ENCODE assay signal across 9 mouse cellular contexts in the genomic region with DNA sequence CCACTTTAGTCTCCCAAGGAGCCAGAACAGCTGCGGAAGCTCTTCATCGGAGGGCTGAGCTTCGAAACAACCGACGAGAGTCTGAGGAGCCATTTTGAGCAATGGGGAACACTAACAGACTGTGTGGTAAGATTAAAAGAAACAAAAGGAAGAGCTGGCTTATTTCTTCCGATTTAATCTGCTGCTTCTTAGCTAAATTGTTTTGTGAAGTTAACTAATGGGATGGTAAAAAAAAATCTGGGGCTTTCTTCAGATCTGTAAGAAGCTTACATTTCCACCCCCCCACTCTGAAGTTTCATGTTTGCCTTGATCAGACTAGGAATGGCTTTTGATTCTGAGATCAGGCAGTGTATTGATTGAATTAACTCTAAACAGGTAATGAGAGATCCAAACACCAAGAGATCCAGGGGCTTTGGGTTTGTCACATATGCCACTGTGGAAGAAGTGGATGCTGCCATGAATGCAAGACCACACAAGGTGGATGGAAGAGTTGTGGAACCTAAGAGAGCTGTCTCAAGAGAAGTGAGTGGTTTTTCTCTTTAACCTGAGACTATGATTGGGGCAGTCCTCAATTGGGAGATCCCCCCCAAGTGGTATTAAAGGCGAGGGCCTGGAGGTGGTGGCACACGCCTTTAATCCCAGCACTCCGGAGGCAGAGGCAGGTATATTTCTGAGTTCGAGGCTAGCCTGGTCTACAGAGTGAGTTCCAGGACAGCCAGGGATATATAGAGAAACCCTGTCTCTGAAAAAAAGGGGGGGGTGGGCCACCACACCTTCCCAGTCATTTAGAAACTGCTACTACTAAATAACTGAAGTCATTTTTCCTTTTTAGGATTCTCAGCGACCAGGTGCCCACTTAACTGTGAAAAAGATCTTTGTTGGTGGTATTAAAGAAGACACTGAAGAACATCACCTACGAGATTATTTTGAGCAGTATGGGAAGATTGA. TPM values are rescaled to one million over a fixed set of nuclear protein-coding genes. Genes with fewer than 3 reads are reported as not detected.
DNase-seq lines count a peak whose midpoint lies in the region; ATAC-seq and TF ChIP-seq lines count a peak whose summit lies in the region.
"Not testable (repeated sequence)": the region's sequence is repeated elsewhere in the genome, so short reads cannot be mapped to it uniquely, and the experiment has no call there.
"Had no signal": no experiment of that assay in that cellular context is flagged by ENCODE, and none has a peak within 500 bp of the region (broad histone marks: within the 10 kb centered on the region; RNA-seq: fewer than 3 reads in every experiment).

No protein-coding gene starts in this region.

- not testable (repeated sequence) for TF ChIP-seq POLR2A in ES-Bruce4 (IDR thresholded peaks at IDR 0.05; ENCODE audit: insufficient read depth, low read length); testis, adult 2 months (IDR thresholded peaks at IDR 0.05; ENCODE audit: control insufficient read depth, low read depth, low read length)

- not testable (repeated sequence) for H3K27me3 ChIP-seq in ES-Bruce4 (ENCODE audit: control insufficient read depth, insufficient read depth, low read length, poor library complexity, severe bottlenecking); embryonic facial prominence, embryonic 10.5 days (replicated peaks; ENCODE audit: low read depth, poor library complexity, severe bottlenecking); forebrain, postnatal 0 days (ENCODE audit: insufficient read depth, low read length); hindbrain, embryonic 13.5 days; liver, postnatal 0 days (ENCODE audit: insufficient read depth, low read length); midbrain, postnatal 0 days (ENCODE audit: insufficient read depth, low read length); testis, adult 2 months (ENCODE audit: control insufficient read depth, insufficient read depth, low read length)

- DNase-seq in embryonic facial prominence, embryonic 10.5 days (ENCODE audit: low spot score); forebrain, postnatal 0 days; layer of hippocampus, adult 2 months (ENCODE audit: low spot score in 2 of 2); liver, postnatal 0 days; midbrain, postnatal 0 days (ENCODE audit: low spot score): not testable (repeated sequence)

- peak overlapping the region; percentile 94 for H3K4me3 ChIP-seq in ES-Bruce4 (ENCODE audit: low read depth, low read length)
- peak overlapping the region; percentile 81 for H3K4me3 ChIP-seq in embryonic facial prominence, embryonic 10.5 days
- peak overlapping the region; percentile 47 for H3K4me3 ChIP-seq in forebrain, postnatal 0 days (ENCODE audit: low read depth, low read length)
- peak overlapping the region; percentile 49 for H3K4me3 ChIP-seq in hindbrain, embryonic 13.5 days
- peak overlapping the region; percentile 94 for H3K4me3 ChIP-seq in layer of hippocampus, adult 2 months
- H3K4me3 ChIP-seq in liver, postnatal 0 days (ENCODE audit: low read depth, low read length) = peak overlapping the region; percentile 62
- H3K4me3 ChIP-seq in midbrain, postnatal 0 days (ENCODE audit: low read depth, low read length) = peak overlapping the region; percentile 65
- peak overlapping the region; percentile 99 for H3K4me3 ChIP-seq in testis, adult 2 months (ENCODE audit: control insufficient read depth, low read depth, low read length)

- TF ChIP-seq CTCF in ES-Bruce4 (IDR thresholded peaks at IDR 0.05; ENCODE audit: low read depth, low read length); forebrain, postnatal 0 days (IDR thresholded peaks at IDR 0.05; ENCODE audit: low read depth); layer of hippocampus, adult 2 months (conservative IDR thresholded peaks at IDR 0.05); liver, postnatal 0 days (IDR thresholded peaks at IDR 0.05; ENCODE audit: low read depth); midbrain, postnatal 0 days (IDR thresholded peaks at IDR 0.05); testis, adult 2 months (IDR thresholded peaks at IDR 0.05; ENCODE audit: control insufficient read depth, insufficient read depth, insufficient replicate concordance, low read depth, low read length): not testable (repeated sequence)

- H3K27ac ChIP-seq in ES-Bruce4 (ENCODE audit: insufficient read depth, low read length) = peak overlapping the region; percentile 87
- H3K27ac ChIP-seq in embryonic facial prominence, embryonic 10.5 days (replicated peaks) = peak overlapping the region; percentile 98
- peak overlapping the region; percentile 93 for H3K27ac ChIP-seq in forebrain, postnatal 0 days (ENCODE audit: low read depth, low read length)
- peak overlapping the region; percentile 96 for H3K27ac ChIP-seq in hindbrain, embryonic 13.5 days
- peak overlapping the region; percentile 97 for H3K27ac ChIP-seq in layer of hippocampus, adult 2 months
- peak overlapping the region; percentile 84 for H3K27ac ChIP-seq in liver, postnatal 0 days (ENCODE audit: low read depth)
- H3K27ac ChIP-seq in midbrain, postnatal 0 days (ENCODE audit: low read depth, low read length) = peak overlapping the region; percentile 97
- peak overlapping the region; percentile 99 for H3K27ac ChIP-seq in testis, adult 2 months (ENCODE audit: control insufficient read depth, insufficient read depth, low read depth, low read length)

- peak overlapping the region; percentile 92 for H3K9ac ChIP-seq in ES-Bruce4 (ENCODE audit: low read depth, poor library complexity, severe bottlenecking)
- H3K9ac ChIP-seq in forebrain, postnatal 0 days = peak overlapping the region; percentile 63
- peak overlapping the region; percentile 84 for H3K9ac ChIP-seq in hindbrain, embryonic 13.5 days
- peak overlapping the region; percentile 66 for H3K9ac ChIP-seq in liver, postnatal 0 days (replicated peaks)
- H3K9ac ChIP-seq in midbrain, postnatal 0 days (replicated peaks; ENCODE audit: low read length, poor library complexity, severe bottlenecking) = peak overlapping the region; percentile 85

- not testable (repeated sequence) for ATAC-seq in forebrain, postnatal 0 days; hindbrain, embryonic 13.5 days (ENCODE audit: low FRiP score); liver, postnatal 0 days; midbrain, postnatal 0 days (ENCODE audit: low FRiP score)

- peaks cover 50% of the 10 kb centered on the region for H3K36me3 ChIP-seq in ES-Bruce4 (ENCODE audit: control insufficient read depth, insufficient read depth, low read length, poor library complexity, severe bottlenecking)
- peaks cover 64% of the 10 kb centered on the region for H3K36me3 ChIP-seq in embryonic facial prominence, embryonic 10.5 days (replicated peaks)
- peaks cover 36% of the 10 kb centered on the region for H3K36me3 ChIP-seq in forebrain, postnatal 0 days (ENCODE audit: insufficient read depth)
- H3K36me3 ChIP-seq in hindbrain, embryonic 13.5 days = peaks cover 44% of the 10 kb centered on the region
- H3K36me3 ChIP-seq in liver, postnatal 0 days (replicated peaks; ENCODE audit: insufficient read depth, low read length) = peaks cover 46% of the 10 kb centered on the region
- peaks cover 25% of the 10 kb centered on the region for H3K36me3 ChIP-seq in midbrain, postnatal 0 days (ENCODE audit: insufficient read depth, low read length)
- H3K36me3 ChIP-seq in testis, adult 2 months (ENCODE audit: control insufficient read depth, insufficient read depth, low read length) = not testable (repeated sequence)

- not testable (repeated sequence) for TF ChIP-seq EP300 in ES-Bruce4 (IDR thresholded peaks at IDR 0.05; ENCODE audit: insufficient read depth, low read depth, low read length); liver, postnatal 0 days (IDR thresholded peaks at IDR 0.05; ENCODE audit: low read depth)

- not testable (repeated sequence) for H3K4me1 ChIP-seq in ES-Bruce4 (ENCODE audit: control insufficient read depth, insufficient read depth, low read length); midbrain, postnatal 0 days (ENCODE audit: insufficient read depth, low read length); testis, adult 2 months (ENCODE audit: control insufficient read depth, insufficient read depth, low read length)
- peaks cover 34% of the 10 kb centered on the region for H3K4me1 ChIP-seq in embryonic facial prominence, embryonic 10.5 days
- peaks cover 23% of the 10 kb centered on the region for H3K4me1 ChIP-seq in forebrain, postnatal 0 days (ENCODE audit: insufficient read depth)
- peaks cover 46% of the 10 kb centered on the region for H3K4me1 ChIP-seq in hindbrain, embryonic 13.5 days (replicated peaks)
- peaks cover 16% of the 10 kb centered on the region for H3K4me1 ChIP-seq in liver, postnatal 0 days (ENCODE audit: insufficient read depth)

- peak overlapping the region; percentile 67 for H3K4me2 ChIP-seq in forebrain, postnatal 0 days (ENCODE audit: low read depth)
- H3K4me2 ChIP-seq in hindbrain, embryonic 13.5 days = peak overlapping the region; percentile 92
- peak overlapping the region; percentile 83 for H3K4me2 ChIP-seq in liver, postnatal 0 days (ENCODE audit: low read depth, low read length)
- peak overlapping the region; percentile 61 for H3K4me2 ChIP-seq in midbrain, postnatal 0 days (ENCODE audit: low read depth, low read length, poor library complexity, severe bottlenecking)

- 15% methylated on average over 12 of the region's 12 CpGs for WGBS in embryonic facial prominence, embryonic 10.5 days
- 7% methylated on average over 11 of the region's 12 CpGs for WGBS in forebrain, postnatal 0 days
- WGBS in hindbrain, embryonic 13.5 days = 12% methylated on average over 12 of the region's 12 CpGs
- WGBS in liver, postnatal 0 days (ENCODE audit: insufficient replicate concordance) = 3% methylated on average over 12 of the region's 12 CpGs
- 7% methylated on average over 11 of the region's 12 CpGs for WGBS in midbrain, postnatal 0 days

- H3K9me3 ChIP-seq in ES-Bruce4 (replicated peaks; ENCODE audit: control insufficient read depth, insufficient read depth, low read length, poor library complexity, severe bottlenecking); embryonic facial prominence, embryonic 10.5 days; forebrain, postnatal 0 days (ENCODE audit: low read length); hindbrain, embryonic 13.5 days; liver, postnatal 0 days (ENCODE audit: low read length); midbrain, postnatal 0 days (ENCODE audit: low read length): not testable (repeated sequence)

RNA-seq across cellular contexts. Expression of a gene that starts 1.1 kb away (rescaled TPM):
- 1,629 and 1,787 TPM in 2 replicates for polyA plus RNA-seq in ES-Bruce4 (2011; ENCODE audit: insufficient read depth, insufficient read length, low read depth, missing spikeins)
- polyA plus RNA-seq in embryonic facial prominence, embryonic 10.5 days (2016; fragmentation: Nextera tagmentation; extraction: Ambion mirVana) = 1,897 and 1,928 TPM in 2 replicates
- 205 and 270 TPM in 2 replicates for total RNA-seq in forebrain, postnatal 0 days (2014; rRNA removed)
- polyA plus RNA-seq in forebrain, postnatal 0 days (2015; fragmentation: Nextera tagmentation; extraction: Ambion mirVana) = 653 and 670 TPM in 2 replicates
- polyA plus RNA-seq in hindbrain, embryonic 13.5 days (2015; fragmentation: Nextera tagmentation; extraction: Ambion mirVana) = 901 and 926 TPM in 2 replicates
- 100 to 1,000 TPM; 256 to 265 TPM for total RNA-seq in layer of hippocampus, adult 2 months (2021)
- 126 and 151 TPM in 2 replicates for polyA plus RNA-seq in liver, postnatal 0 days (2015; fragmentation: Nextera tagmentation; extraction: Ambion mirVana)
- 142 and 190 TPM in 2 replicates for total RNA-seq in midbrain, postnatal 0 days (2014; rRNA removed)
- 540 and 609 TPM in 2 replicates for polyA plus RNA-seq in midbrain, postnatal 0 days (2015; fragmentation: Nextera tagmentation; extraction: Ambion mirVana)
- polyA plus RNA-seq in testis, adult 2 months (2012; rRNA removed) = 43.2 and 53.3 TPM in 2 replicates

RNA-seq across cellular contexts. Expression of a gene that starts 1.7 kb away (rescaled TPM):
- polyA plus RNA-seq in ES-Bruce4 (2011; ENCODE audit: insufficient read depth, insufficient read length, low read depth, missing spikeins) = 317 and 328 TPM in 2 replicates
- 202 and 206 TPM in 2 replicates for polyA plus RNA-seq in embryonic facial prominence, embryonic 10.5 days (2016; fragmentation: Nextera tagmentation; extraction: Ambion mirVana)
- total RNA-seq in forebrain, postnatal 0 days (2014; rRNA removed) = 139 and 181 TPM in 2 replicates
- polyA plus RNA-seq in forebrain, postnatal 0 days (2015; fragmentation: Nextera tagmentation; extraction: Ambion mirVana) = 74.1 and 90.4 TPM in 2 replicates
- 143 and 144 TPM in 2 replicates for polyA plus RNA-seq in hindbrain, embryonic 13.5 days (2015; fragmentation: Nextera tagmentation; extraction: Ambion mirVana)
- total RNA-seq in layer of hippocampus, adult 2 months (2021) = 100 to 1,000 TPM; 179 to 187 TPM
- polyA plus RNA-seq in liver, postnatal 0 days (2015; fragmentation: Nextera tagmentation; extraction: Ambion mirVana) = 19.0 and 23.3 TPM in 2 replicates
- 190 and 229 TPM in 2 replicates for total RNA-seq in midbrain, postnatal 0 days (2014; rRNA removed)
- 101 and 106 TPM in 2 replicates for polyA plus RNA-seq in midbrain, postnatal 0 days (2015; fragmentation: Nextera tagmentation; extraction: Ambion mirVana)
- polyA plus RNA-seq in testis, adult 2 months (2012; rRNA removed) = 11.8 and 15.7 TPM in 2 replicates

RNA-seq across cellular contexts. Expression of a gene that starts 16.9 kb away (rescaled TPM):
- not detected in 2 replicates for polyA plus RNA-seq in ES-Bruce4 (2011; ENCODE audit: insufficient read depth, insufficient read length, low read depth, missing spikeins)
- 4.7 and 5.9 TPM in 2 replicates for polyA plus RNA-seq in embryonic facial prominence, embryonic 10.5 days (2016; fragmentation: Nextera tagmentation; extraction: Ambion mirVana)
- 0.85 and 1.6 TPM in 2 replicates for total RNA-seq in forebrain, postnatal 0 days (2014; rRNA removed)
- 0.30 and 0.34 TPM in 2 replicates for polyA plus RNA-seq in forebrain, postnatal 0 days (2015; fragmentation: Nextera tagmentation; extraction: Ambion mirVana)
- polyA plus RNA-seq in hindbrain, embryonic 13.5 days (2015; fragmentation: Nextera tagmentation; extraction: Ambion mirVana) = 1.1 and 1.4 TPM in 2 replicates
- total RNA-seq in layer of hippocampus, adult 2 months (2021) = not detected
- 85.8 and 89.1 TPM in 2 replicates for polyA plus RNA-seq in liver, postnatal 0 days (2015; fragmentation: Nextera tagmentation; extraction: Ambion mirVana)
- total RNA-seq in midbrain, postnatal 0 days (2014; rRNA removed) = 0.99 and 3.2 TPM in 2 replicates
- 0.26 and 0.32 TPM in 2 replicates for polyA plus RNA-seq in midbrain, postnatal 0 days (2015; fragmentation: Nextera tagmentation; extraction: Ambion mirVana)
- polyA plus RNA-seq in testis, adult 2 months (2012; rRNA removed) = 8.9 and 10.6 TPM in 2 replicates
- total RNA-seq: gastrocnemius, postnatal 14 days had no signal

RNA-seq across cellular contexts. Expression of a gene that starts 31.2 kb away (rescaled TPM):
- polyA plus RNA-seq in ES-Bruce4 (2011; ENCODE audit: insufficient read depth, insufficient read length, low read depth, missing spikeins) = 140 and 145 TPM in 2 replicates
- polyA plus RNA-seq in embryonic facial prominence, embryonic 10.5 days (2016; fragmentation: Nextera tagmentation; extraction: Ambion mirVana) = 281 and 285 TPM in 2 replicates
- 120 and 147 TPM in 2 replicates for total RNA-seq in forebrain, postnatal 0 days (2014; rRNA removed)
- 209 and 217 TPM in 2 replicates for polyA plus RNA-seq in forebrain, postnatal 0 days (2015; fragmentation: Nextera tagmentation; extraction: Ambion mirVana)
- polyA plus RNA-seq in hindbrain, embryonic 13.5 days (2015; fragmentation: Nextera tagmentation; extraction: Ambion mirVana) = 219 and 222 TPM in 2 replicates
- total RNA-seq in layer of hippocampus, adult 2 months (2021) = 10 to 100 TPM; 91.0 to 96.2 TPM
- polyA plus RNA-seq in liver, postnatal 0 days (2015; fragmentation: Nextera tagmentation; extraction: Ambion mirVana) = 110 and 121 TPM in 2 replicates
- total RNA-seq in midbrain, postnatal 0 days (2014; rRNA removed) = 127 and 151 TPM in 2 replicates
- 178 and 184 TPM in 2 replicates for polyA plus RNA-seq in midbrain, postnatal 0 days (2015; fragmentation: Nextera tagmentation; extraction: Ambion mirVana)
- polyA plus RNA-seq in testis, adult 2 months (2012; rRNA removed) = 51.6 and 56.8 TPM in 2 replicates

Comparison
In these comparisons a context has a peak if more than half of its experiments do, and no peak if none do; other contexts are left out.
1. H3K4me3 ChIP-seq: peak in every context shown above with its lines; median percentile 99 in testis, adult 2 months; 94 in ES-Bruce4; 94 in layer of hippocampus, adult 2 months; 81 in embryonic facial prominence, embryonic 10.5 days; 65 in midbrain, postnatal 0 days; 62 in liver, postnatal 0 days; 49 in hindbrain, embryonic 13.5 days; 47 in forebrain, postnatal 0 days.